Mouse (Mus musculus) midbrain, embryonic 12.5 days (tissue): ENCODE measurements around the gene Cblb. TPM values are rescaled to one million over a fixed set of nuclear protein-coding genes. Genes with fewer than 3 reads are reported as not detected.

Experiments
- ATAC-seq: fragments of 200-750 bp; cut with Nextera tagmentation; 2 replicates; pipeline ENCODE4 v1.8.0; 2017; ENCODE audit warnings: low read depth, moderate TSS enrichment, moderate library complexity; ENCODE audit not compliant: low FRiP score
- H3K27ac ChIP-seq: fragments of 300-500 bp; sonication (generic); replicated peaks from 2 replicates; pipeline ENCODE4 v1.5.1; 2016; ENCODE audit warnings: mild to moderate bottlenecking
- H3K27me3 ChIP-seq: fragments of 300-500 bp; sonication (generic); 2 replicates; pipeline ENCODE4 v1.6.1; 2016; ENCODE audit warnings: mild to moderate bottlenecking
- H3K36me3 ChIP-seq: fragments of 300-500 bp; sonication (generic); 2 replicates; pipeline ENCODE4 v1.6.1; 2016
- H3K4me1 ChIP-seq: fragments of 300-500 bp; sonication (generic); 2 replicates; pipeline ENCODE4 v1.6.1; 2016
- H3K4me2 ChIP-seq: fragments of 300-500 bp; sonication (generic); replicated peaks from 2 replicates; pipeline ENCODE4 v1.6.1; 2016; ENCODE audit warnings: mild to moderate bottlenecking, moderate library complexity
- H3K4me3 ChIP-seq: fragments of 300-500 bp; sonication (generic); 2 replicates; pipeline ENCODE4 v1.5.1; 2016; ENCODE audit warnings: mild to moderate bottlenecking
- H3K9ac ChIP-seq: fragments of 300-500 bp; sonication (generic); replicated peaks from 2 replicates; pipeline ENCODE4 v1.6.1; 2016; ENCODE audit warnings: mild to moderate bottlenecking, moderate library complexity
- H3K9me3 ChIP-seq: fragments of 300-500 bp; sonication (generic); 2 replicates; pipeline ENCODE4 v1.6.1; 2016; ENCODE audit warnings: mild to moderate bottlenecking
- WGBS: fragments of 180-500 bp; shearing (Covaris S2); methylation state at CpG from one replicate; pipeline ENCODE4 v1.1.7; 2016; 5-methylcytosine and 5-hydroxymethylcytosine counted together
- polyA plus RNA-seq: library from polyadenylated mRNA; unstranded; fragments of >200 nt; fragmentation: Nextera tagmentation; extraction: Ambion mirVana; gene quantifications from 2 replicates; pipeline ENCODE4 v1.2.1, GENCODE M21; 2016

Cblb gene
- 37.6 and 39.0 TPM in 2 replicates for polyA plus RNA-seq

DNA sequence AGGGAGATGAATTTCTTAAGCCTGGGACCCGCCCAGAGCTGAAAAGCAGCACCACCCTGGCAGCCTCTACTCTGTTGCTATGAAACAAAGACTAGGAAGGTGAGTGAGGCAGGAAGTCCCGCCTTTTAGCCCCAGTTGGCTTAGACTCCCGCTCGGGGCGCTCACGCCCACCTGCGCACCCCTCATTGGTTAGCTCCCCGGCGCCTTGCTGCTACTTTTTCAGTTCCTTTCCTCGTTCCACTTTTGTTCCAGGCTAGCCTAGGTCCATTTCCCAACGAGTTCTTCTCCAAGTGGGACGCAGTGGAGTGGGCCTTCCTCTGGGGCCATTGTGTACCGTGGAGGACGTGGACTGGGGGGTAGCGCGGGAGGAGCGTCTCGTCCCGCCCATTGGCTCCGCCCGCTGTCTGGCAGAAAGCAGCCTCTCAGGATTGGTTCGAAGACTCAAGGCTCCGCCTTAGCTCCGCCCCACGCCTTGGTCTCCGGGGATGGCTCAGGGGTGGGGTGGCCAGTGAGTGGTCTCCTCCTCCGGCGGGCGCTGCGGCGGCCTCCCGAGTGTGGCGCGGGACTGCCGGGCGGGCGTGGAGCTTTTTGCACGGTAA lies at the start of gene Cblb:
TSS of gene Cblb (plus strand) at position 135 of the 599 bp plus-strand sequence.
- no peaks in the 10 kb centered on the region for H3K27me3 ChIP-seq
- H3K4me1 ChIP-seq, result peaks cover 24% of the 10 kb centered on the region
- H3K36me3 ChIP-seq, result peaks cover 20% of the 10 kb centered on the region
- peak within 1 kb of the TSS; percentile 66 for H3K4me2 ChIP-seq
- WGBS, result under 1% methylated on average over 38 of the region's 38 CpGs
- peak within 1 kb of the TSS; percentile 93 for H3K4me3 ChIP-seq
- H3K27ac ChIP-seq, result peak within 1 kb of the TSS; percentile 98
- H3K9me3 ChIP-seq, result no peaks in the 10 kb centered on the region
- H3K9ac ChIP-seq, result peak within 1 kb of the TSS; percentile 95
- ATAC-seq, result peak; percentile 99

DNA sequence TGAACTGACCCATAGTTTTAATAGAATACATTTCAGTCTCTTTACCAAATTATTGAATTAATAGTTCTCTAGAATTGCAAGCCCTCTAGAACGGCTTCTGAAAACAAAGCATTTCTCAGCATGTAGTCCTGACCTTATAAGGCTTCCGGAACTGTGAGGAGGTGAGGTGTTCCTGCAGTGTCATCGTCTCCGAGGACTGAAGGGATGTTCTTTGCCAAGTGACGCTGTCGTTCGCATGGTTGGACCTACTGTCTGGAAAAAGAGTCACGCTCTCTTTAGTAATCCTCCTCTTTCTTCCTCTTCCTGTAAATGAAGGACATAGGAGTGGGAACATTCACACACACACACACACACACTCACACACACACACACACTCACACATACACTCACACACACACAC lies 45.6 kb upstream of the Cblb start:
- no peak overlapping the region for H3K27ac ChIP-seq
- ATAC-seq, result no peak
- H3K4me3 ChIP-seq, result no peak overlapping the region
- H3K4me1 ChIP-seq, result no peaks in the 10 kb centered on the region
- H3K27me3 ChIP-seq, result no peaks in the 10 kb centered on the region
- no peaks in the 10 kb centered on the region for H3K9me3 ChIP-seq
- H3K4me2 ChIP-seq, result no peak overlapping the region
- 62% methylated on average over 8 of the region's 8 CpGs for WGBS
- no peak overlapping the region for H3K9ac ChIP-seq
- no peaks in the 10 kb centered on the region for H3K36me3 ChIP-seq

- 77% methylated on average over 3 of the region's 3 CpGs for WGBS
These were observed 44.8 kb upstream of the Cblb start for GRCm38 (mm10) chr16:51986207-51986606.

GRCm38 (mm10) chr16:51987085-51987620 lies 43.9 kb upstream of the Cblb start:
- Histone ChIP-seq H3K4me1 (no peaks in the 10 kb centered on the region), H3K36me3 (no peaks in the 10 kb centered on the region), H3K4me3 (no peak overlapping the region), H3K4me2 (no peak overlapping the region), H3K27ac (no peak overlapping the region), H3K9ac (no peak overlapping the region), H3K9me3 (no peaks in the 10 kb centered on the region), H3K27me3 (no peaks in the 10 kb centered on the region)
- ATAC-seq, result no peak
- WGBS, result 70% methylated on average over 4 of the region's 4 CpGs

More at GRCm38 (mm10) chr16:51986207-51986606, 44.8 kb upstream of the Cblb start:
- Histone ChIP-seq H3K9ac (no peak overlapping the region), H3K27me3 (no peaks in the 10 kb centered on the region), H3K27ac (no peak overlapping the region), H3K4me3 (no peak overlapping the region), H3K9me3 (no peaks in the 10 kb centered on the region), H3K4me2 (no peak overlapping the region), H3K4me1 (no peaks in the 10 kb centered on the region), H3K36me3 (no peaks in the 10 kb centered on the region)
- no peak for ATAC-seq

DNA sequence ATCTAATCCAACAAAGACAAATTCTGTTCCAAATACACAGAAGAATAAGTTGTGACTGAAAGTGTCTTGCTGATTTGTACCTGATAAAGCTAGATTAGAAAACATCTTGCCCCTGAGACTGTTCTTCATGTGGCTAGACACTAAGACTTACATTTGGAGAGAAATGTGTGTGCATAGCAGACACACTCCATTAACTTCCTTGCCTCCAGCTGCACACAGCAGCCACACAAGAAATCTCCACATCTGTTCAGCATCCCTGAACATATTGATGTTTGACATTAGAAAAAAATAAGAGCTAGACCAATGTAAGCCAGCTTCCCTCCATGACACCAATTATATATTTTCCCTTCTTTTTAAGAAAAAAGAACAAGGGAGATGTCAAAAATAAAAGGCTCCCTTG lies 43.0 kb upstream of the Cblb start:
- Histone ChIP-seq H3K4me2 (no peak overlapping the region), H3K9ac (no peak overlapping the region), H3K36me3 (no peaks in the 10 kb centered on the region), H3K27me3 (no peaks in the 10 kb centered on the region), H3K9me3 (no peaks in the 10 kb centered on the region), H3K27ac (no peak overlapping the region), H3K4me3 (no peak overlapping the region), H3K4me1 (no peaks in the 10 kb centered on the region)
- ATAC-seq, result no peak

- H3K9me3 ChIP-seq, result no peaks in the 10 kb centered on the region
- 89% methylated on average over 3 of the region's 3 CpGs for WGBS
- no peak overlapping the region for H3K9ac ChIP-seq
- no peaks in the 10 kb centered on the region for H3K27me3 ChIP-seq
- no peak overlapping the region for H3K4me2 ChIP-seq
- H3K36me3 ChIP-seq, result no peaks in the 10 kb centered on the region
- H3K4me1 ChIP-seq, result no peaks in the 10 kb centered on the region
- ATAC-seq, result no peak
- H3K4me3 ChIP-seq, result no peak overlapping the region
- H3K27ac ChIP-seq, result no peak overlapping the region
These were observed 41.8 kb upstream of the Cblb start for GRCm38 (mm10) chr16:51989259-51989658.

- Histone ChIP-seq H3K4me2 (no peak overlapping the region), H3K9me3 (no peaks in the 10 kb centered on the region), H3K9ac (no peak overlapping the region), H3K27ac (no peak overlapping the region), H3K4me3 (no peak overlapping the region), H3K36me3 (no peaks in the 10 kb centered on the region), H3K27me3 (no peaks in the 10 kb centered on the region), H3K4me1 (no peaks in the 10 kb centered on the region)
- 94% methylated on average over 3 of the region's 3 CpGs for WGBS
- ATAC-seq, result no peak
These were observed 31.0 kb upstream of the Cblb start for GRCm38 (mm10) chr16:52000043-52000442.

- H3K4me3 ChIP-seq, result no peak overlapping the region
- no peaks in the 10 kb centered on the region for H3K27me3 ChIP-seq
- no peak overlapping the region for H3K27ac ChIP-seq
- no peaks in the 10 kb centered on the region for H3K9me3 ChIP-seq
- no peak overlapping the region for H3K9ac ChIP-seq
- no peak for ATAC-seq
- H3K36me3 ChIP-seq, result no peaks in the 10 kb centered on the region
- no peaks in the 10 kb centered on the region for H3K4me1 ChIP-seq
- H3K4me2 ChIP-seq, result no peak overlapping the region
These were observed 30.2 kb upstream of the Cblb start for GRCm38 (mm10) chr16:52000801-52001200.

DNA sequence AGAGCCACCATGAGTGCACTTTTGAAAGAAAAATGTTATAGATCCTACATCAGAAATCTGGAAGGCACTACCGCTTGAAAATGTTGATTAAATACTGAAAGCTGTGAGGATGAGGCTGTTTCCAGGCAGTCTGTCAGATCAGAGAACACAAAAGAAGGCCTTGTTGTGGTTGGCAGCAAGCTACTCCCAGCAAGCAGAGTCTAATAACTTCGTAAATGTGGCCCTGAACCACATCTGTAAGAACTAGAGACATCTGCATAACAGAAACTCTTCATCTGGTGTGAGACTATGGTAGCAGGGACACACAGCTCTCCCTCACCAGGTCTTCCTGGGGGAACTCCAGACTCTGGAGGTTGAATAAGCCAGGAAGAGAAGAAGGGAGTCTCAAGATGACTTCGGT lies 24.0 kb upstream of the Cblb start:
- H3K27me3 ChIP-seq, result no peaks in the 10 kb centered on the region
- no peak overlapping the region for H3K27ac ChIP-seq
- no peak overlapping the region for H3K4me2 ChIP-seq
- H3K4me1 ChIP-seq, result no peaks in the 10 kb centered on the region
- H3K9ac ChIP-seq, result no peak overlapping the region
- no peaks in the 10 kb centered on the region for H3K9me3 ChIP-seq
- no peak overlapping the region for H3K4me3 ChIP-seq
- WGBS, result 85% methylated on average over 3 of the region's 3 CpGs
- no peak for ATAC-seq
- H3K36me3 ChIP-seq, result no peaks in the 10 kb centered on the region

GRCm38 (mm10) chr16:52008471-52008870 lies 22.6 kb upstream of the Cblb start:
- no peaks in the 10 kb centered on the region for H3K36me3 ChIP-seq
- no peak overlapping the region for H3K4me3 ChIP-seq
- no peak overlapping the region for H3K9ac ChIP-seq
- no peak for ATAC-seq
- H3K4me2 ChIP-seq, result no peak overlapping the region
- H3K4me1 ChIP-seq, result no peaks in the 10 kb centered on the region
- no peaks in the 10 kb centered on the region for H3K27me3 ChIP-seq
- H3K27ac ChIP-seq, result no peak overlapping the region
- 81% methylated on average over 2 of the region's 2 CpGs for WGBS
- H3K9me3 ChIP-seq, result no peaks in the 10 kb centered on the region

GRCm38 (mm10) chr16:52009421-52009820 lies 21.6 kb upstream of the Cblb start:
- Histone ChIP-seq H3K4me1 (no peaks in the 10 kb centered on the region), H3K9ac (no peak overlapping the region), H3K9me3 (no peaks in the 10 kb centered on the region), H3K4me2 (no peak overlapping the region), H3K27ac (no peak overlapping the region), H3K4me3 (no peak overlapping the region), H3K27me3 (no peaks in the 10 kb centered on the region), H3K36me3 (no peaks in the 10 kb centered on the region)
- ATAC-seq, result no peak
- WGBS, result 88% methylated on average over 6 of the region's 6 CpGs

DNA sequence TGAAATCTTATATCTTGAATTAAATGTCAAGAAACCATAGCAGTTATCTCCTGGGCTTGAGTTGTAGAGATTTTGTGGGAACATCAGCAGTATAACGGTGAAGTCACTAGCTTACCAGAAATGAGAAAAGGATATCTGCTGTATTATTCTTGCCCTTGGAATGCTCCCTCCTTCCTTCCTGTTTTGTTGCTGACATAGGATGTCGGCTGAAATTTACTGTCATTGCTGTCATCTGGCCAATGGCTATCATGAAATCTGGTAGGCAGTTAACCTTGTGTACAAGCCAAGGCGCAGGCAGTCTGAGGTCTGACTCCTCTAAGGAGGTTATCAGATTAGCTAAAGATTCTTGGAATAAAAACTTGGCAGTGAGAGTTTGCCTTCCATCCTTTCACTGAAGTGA lies 18.0 kb upstream of the Cblb start:
- Histone ChIP-seq H3K4me1 (no peaks in the 10 kb centered on the region), H3K36me3 (no peaks in the 10 kb centered on the region), H3K4me3 (no peak overlapping the region), H3K4me2 (no peak overlapping the region), H3K27me3 (no peaks in the 10 kb centered on the region), H3K9me3 (no peaks in the 10 kb centered on the region), H3K9ac (no peak overlapping the region), H3K27ac (no peak overlapping the region)
- 87% methylated on average over 3 of the region's 3 CpGs for WGBS
- ATAC-seq, result no peak

- Histone ChIP-seq H3K4me3 (no peak overlapping the region), H3K27me3 (no peaks in the 10 kb centered on the region), H3K27ac (no peak overlapping the region), H3K4me1 (no peaks in the 10 kb centered on the region), H3K9ac (no peak overlapping the region), H3K9me3 (no peaks in the 10 kb centered on the region), H3K36me3 (no peaks in the 10 kb centered on the region), H3K4me2 (no peak overlapping the region)
- ATAC-seq, result no peak
- 87% methylated on average over 2 of the region's 2 CpGs for WGBS
These were observed 17.2 kb upstream of the Cblb start for GRCm38 (mm10) chr16:52013812-52014211.
